In the genomic region with DNA sequence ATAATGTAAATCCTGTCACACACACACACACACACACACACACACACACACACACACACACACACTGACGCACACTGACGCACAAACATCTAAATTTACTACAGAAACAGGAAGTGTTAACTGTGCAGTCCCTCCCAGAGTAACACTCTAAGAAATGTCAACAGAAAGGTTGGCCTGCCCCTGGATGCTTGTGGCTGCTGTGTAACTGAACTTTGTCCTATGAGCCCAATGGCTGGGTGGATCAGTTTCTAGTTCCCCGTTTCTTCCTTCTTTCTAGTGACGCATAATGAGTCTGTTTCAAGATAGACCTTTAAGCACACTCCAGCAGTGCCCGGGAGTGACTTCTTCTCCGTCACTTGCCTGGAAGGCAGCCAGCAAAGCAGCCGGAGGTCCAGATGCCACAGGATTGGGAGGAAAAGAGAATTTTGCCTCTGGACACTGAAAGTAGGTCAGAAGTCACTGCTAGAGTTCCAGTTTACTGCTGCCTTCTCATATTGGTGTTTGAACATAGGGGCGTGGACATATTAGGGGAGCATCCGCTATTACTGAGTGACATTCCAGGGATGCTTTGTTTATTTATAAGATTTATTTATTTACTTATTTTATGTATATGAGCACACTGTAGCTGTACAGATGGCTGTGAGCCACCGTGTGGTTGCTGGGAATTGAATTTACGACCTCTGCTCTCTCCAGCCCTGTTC, we compare ENCODE assay signal across 8 mouse cellular contexts. TPM values are rescaled to one million over a fixed set of nuclear protein-coding genes. Genes with fewer than 3 reads are reported as not detected.
DNase-seq lines count a peak whose midpoint lies in the region; ATAC-seq and TF ChIP-seq lines count a peak whose summit lies in the region.

No protein-coding gene starts in this region.

- H3K4me1 ChIP-seq in hindbrain, embryonic 10.5 days (replicated peaks), result peaks cover 25% of the 10 kb centered on the region
- H3K4me1 ChIP-seq in hindbrain, embryonic 12.5 days, result peaks cover 7% of the 10 kb centered on the region; the same call in 1 of the 2 replicates
- no peaks in the 10 kb centered on the region for H3K4me1 ChIP-seq in hindbrain, embryonic 11.5 days (replicated peaks; ENCODE audit: control insufficient read depth, insufficient read depth, low read length)

- no peak for TF ChIP-seq POLR2A in myocyte (IDR thresholded peaks at IDR 0.05; ENCODE audit: insufficient read length, low read depth)

- intact Hi-C loops in left cerebral cortex, postnatal 4 days (cut with DNase I), result no loop called here

- ATAC-seq in hindbrain, embryonic 12.5 days (ENCODE audit: low FRiP score), result no peak
- ATAC-seq in hindbrain, embryonic 11.5 days (ENCODE audit: low FRiP score), result no peak

- H3K27me3 ChIP-seq in hindbrain, embryonic 10.5 days (ENCODE audit: insufficient read depth, poor library complexity, severe bottlenecking), result no peaks in the 10 kb centered on the region
- no peaks in the 10 kb centered on the region for H3K27me3 ChIP-seq in hindbrain, embryonic 12.5 days
- H3K27me3 ChIP-seq in hindbrain, embryonic 11.5 days (ENCODE audit: control insufficient read depth, insufficient read depth, low read length), result no peaks in the 10 kb centered on the region
- H3K27me3 ChIP-seq in myocyte (ENCODE audit: control insufficient read depth, insufficient read depth, insufficient read length), result no peaks in the 10 kb centered on the region

- H3K27ac ChIP-seq in hindbrain, embryonic 10.5 days, result no peak overlapping the region
- H3K27ac ChIP-seq in hindbrain, embryonic 12.5 days, result no peak overlapping the region
- no peak overlapping the region for H3K27ac ChIP-seq in hindbrain, embryonic 11.5 days (ENCODE audit: low read depth, low read length)

- H3ac ChIP-seq in myocyte (ENCODE audit: control insufficient read depth, insufficient read length), result no peak overlapping the region

- no peaks in the 10 kb centered on the region for H3K79me2 ChIP-seq in myocyte (ENCODE audit: control insufficient read depth, insufficient read depth)

- H3K4me3 ChIP-seq in hindbrain, embryonic 10.5 days, result no peak overlapping the region
- no peak overlapping the region for H3K4me3 ChIP-seq in hindbrain, embryonic 12.5 days
- H3K4me3 ChIP-seq in hindbrain, embryonic 11.5 days (ENCODE audit: low read depth, low read length), result no peak overlapping the region
- no peak overlapping the region for H3K4me3 ChIP-seq in myocyte

- WGBS in hindbrain, embryonic 10.5 days, result 81% methylated on average over 11 of the region's 11 CpGs
- WGBS in hindbrain, embryonic 12.5 days, result 66% methylated on average over 11 of the region's 11 CpGs
- WGBS in hindbrain, embryonic 11.5 days, result 72% methylated on average over 11 of the region's 11 CpGs

- H3K36me3 ChIP-seq in hindbrain, embryonic 10.5 days, result no peaks in the 10 kb centered on the region
- H3K36me3 ChIP-seq in hindbrain, embryonic 12.5 days, result no peaks in the 10 kb centered on the region
- no peaks in the 10 kb centered on the region for H3K36me3 ChIP-seq in hindbrain, embryonic 11.5 days (ENCODE audit: control insufficient read depth, insufficient read depth, low read length)
- H3K36me3 ChIP-seq in myocyte (ENCODE audit: control insufficient read depth, insufficient read depth), result no peaks in the 10 kb centered on the region

- no peak overlapping the region for H3K4me2 ChIP-seq in hindbrain, embryonic 12.5 days (replicated peaks)
- no peak overlapping the region for H3K4me2 ChIP-seq in hindbrain, embryonic 11.5 days (replicated peaks; ENCODE audit: low read depth, low read length)
- peak overlapping the region; percentile 54 for H3K4me2 ChIP-seq in myocyte (ENCODE audit: low read depth)

- no peak overlapping the region for H3K9ac ChIP-seq in hindbrain, embryonic 12.5 days
- H3K9ac ChIP-seq in hindbrain, embryonic 11.5 days (ENCODE audit: low read depth, low read length), result no peak overlapping the region

- H3K9me3 ChIP-seq in hindbrain, embryonic 10.5 days, result no peaks in the 10 kb centered on the region
- no peaks in the 10 kb centered on the region for H3K9me3 ChIP-seq in hindbrain, embryonic 12.5 days (replicated peaks)
- H3K9me3 ChIP-seq in hindbrain, embryonic 11.5 days (ENCODE audit: control insufficient read depth, low read length), result no peaks in the 10 kb centered on the region

- peak; percentile 18 for DNase-seq in hindbrain, embryonic 10.5 days (ENCODE audit: low spot score)
- DNase-seq in adipocyte (ENCODE audit: low spot score), result peak; percentile 99
- DNase-seq in fibroblast of lung, adult 2 months (ENCODE audit: low read depth), result peak; percentile 45
- peak; percentile 13 for DNase-seq in hindbrain, embryonic 11.5 days (ENCODE audit: low spot score)
- DNase-seq in left cerebral cortex, postnatal 4 days, result peak; percentile 81
- DNase-seq in urinary bladder, adult 2 months (ENCODE audit: low spot score), result peak; percentile 51

TF ChIP-seq in myocyte, 11 proteins besides CTCF, POLR2A, EP300 and RAD21:
- TF ChIP-seq MYOD1 (IDR thresholded peaks at IDR 0.05; ENCODE audit: control insufficient read depth in 1 of 3, insufficient read length in 2 of 3, low read depth in 2 of 3) (peak in 1 of 3 experiments; percentile 8), E2F4 (IDR thresholded peaks at IDR 0.05; ENCODE audit: insufficient read depth) (no peak), SRF (IDR thresholded peaks at IDR 0.05; ENCODE audit: control insufficient read depth, insufficient read length, low read depth) (no peak)

RNA-seq across cellular contexts. Expression of gene Trim25, which starts 25.2 kb away (rescaled TPM):
- 3.0 and 3.5 TPM in 2 replicates for polyA plus RNA-seq in hindbrain, embryonic 10.5 days (2016; fragmentation: Nextera tagmentation; extraction: Ambion mirVana)
- polyA plus RNA-seq in hindbrain, embryonic 12.5 days (2016; fragmentation: Nextera tagmentation; extraction: Ambion mirVana), result 3.3 and 4.4 TPM in 2 replicates
- polyA plus RNA-seq in hindbrain, embryonic 11.5 days (2014; fragmentation: Nextera tagmentation; extraction: Ambion mirVana), result 3.6 and 3.8 TPM in 2 replicates
- 1 to 10 TPM; 5.6 to 5.8 TPM for total RNA-seq in left cerebral cortex, postnatal 4 days (2021)
- polyA plus RNA-seq in myocyte (2012; fragmentation: generic; extraction: Trizol), result 6.5 TPM
- 12.9 and 18.2 TPM in 2 replicates for polyA plus RNA-seq in urinary bladder, adult 2 months (2012; rRNA removed)

RNA-seq across cellular contexts. Expression of gene Dgke, which starts 42.3 kb away (rescaled TPM):
- 4.6 and 6.1 TPM in 2 replicates for polyA plus RNA-seq in hindbrain, embryonic 10.5 days (2016; fragmentation: Nextera tagmentation; extraction: Ambion mirVana)
- 10.6 and 11.9 TPM in 2 replicates for polyA plus RNA-seq in hindbrain, embryonic 12.5 days (2016; fragmentation: Nextera tagmentation; extraction: Ambion mirVana)
- 4.1 and 5.2 TPM in 2 replicates for polyA plus RNA-seq in hindbrain, embryonic 11.5 days (2014; fragmentation: Nextera tagmentation; extraction: Ambion mirVana)
- total RNA-seq in left cerebral cortex, postnatal 4 days (2021), result 10 to 100 TPM; 31.6 to 33.7 TPM
- 1.5 TPM for polyA plus RNA-seq in myocyte (2012; fragmentation: generic; extraction: Trizol)
- polyA plus RNA-seq in urinary bladder, adult 2 months (2012; rRNA removed), result 5.7 and 6.4 TPM in 2 replicates

RNA-seq across cellular contexts. Expression of gene Gm525, which starts 49.3 kb away (rescaled TPM):
- polyA plus RNA-seq in hindbrain, embryonic 10.5 days (2016; fragmentation: Nextera tagmentation; extraction: Ambion mirVana), result not detected in 2 replicates
- polyA plus RNA-seq in hindbrain, embryonic 12.5 days (2016; fragmentation: Nextera tagmentation; extraction: Ambion mirVana), result 0.58 TPM in 1 of 2 replicates, not detected in the other
- not detected in 2 replicates for polyA plus RNA-seq in hindbrain, embryonic 11.5 days (2014; fragmentation: Nextera tagmentation; extraction: Ambion mirVana)
- not detected for total RNA-seq in left cerebral cortex, postnatal 4 days (2021)
- polyA plus RNA-seq in myocyte (2012; fragmentation: generic; extraction: Trizol), result not detected
- polyA plus RNA-seq in urinary bladder, adult 2 months (2012; rRNA removed), result 0.18 and 0.72 TPM in 2 replicates

RNA-seq across cellular contexts. Expression of gene Coil, which starts 54.3 kb away (rescaled TPM):
- 25.7 and 25.9 TPM in 2 replicates for polyA plus RNA-seq in hindbrain, embryonic 10.5 days (2016; fragmentation: Nextera tagmentation; extraction: Ambion mirVana)
- polyA plus RNA-seq in hindbrain, embryonic 12.5 days (2016; fragmentation: Nextera tagmentation; extraction: Ambion mirVana), result 31.7 and 32.0 TPM in 2 replicates
- 18.5 and 18.8 TPM in 2 replicates for polyA plus RNA-seq in hindbrain, embryonic 11.5 days (2014; fragmentation: Nextera tagmentation; extraction: Ambion mirVana)
- total RNA-seq in left cerebral cortex, postnatal 4 days (2021), result 10 to 100 TPM; 27.8 to 28.3 TPM
- polyA plus RNA-seq in myocyte (2012; fragmentation: generic; extraction: Trizol), result 3.1 TPM
- polyA plus RNA-seq in urinary bladder, adult 2 months (2012; rRNA removed), result 9.7 and 10.9 TPM in 2 replicates

RNA-seq across cellular contexts. Expression of gene Elobl, which starts 57.6 kb away (rescaled TPM):
- polyA plus RNA-seq in hindbrain, embryonic 10.5 days (2016; fragmentation: Nextera tagmentation; extraction: Ambion mirVana), result not detected in 2 replicates
- polyA plus RNA-seq in hindbrain, embryonic 12.5 days (2016; fragmentation: Nextera tagmentation; extraction: Ambion mirVana), result not detected in 2 replicates
- polyA plus RNA-seq in hindbrain, embryonic 11.5 days (2014; fragmentation: Nextera tagmentation; extraction: Ambion mirVana), result not detected in 2 replicates
- total RNA-seq in left cerebral cortex, postnatal 4 days (2021), result not detected
- 0.19 TPM for polyA plus RNA-seq in myocyte (2012; fragmentation: generic; extraction: Trizol)
- not detected in 2 replicates for polyA plus RNA-seq in urinary bladder, adult 2 months (2012; rRNA removed)

Comparison
In these comparisons a context has a peak if more than half of its experiments do, and no peak if none do; other contexts are left out.
1. DNase-seq: peak in every context shown above with its lines; median percentile 99 in adipocyte; 81 in left cerebral cortex, postnatal 4 days; 51 in urinary bladder, adult 2 months; 45 in fibroblast of lung, adult 2 months; 18 in hindbrain, embryonic 10.5 days; 13 in hindbrain, embryonic 11.5 days.